Mouse (Mus musculus) hematopoietic stem cell, adult 5-6 weeks (primary cell): ENCODE measurements around the gene Iltifb. TPM values are rescaled to one million over a fixed set of nuclear protein-coding genes. Genes with fewer than 3 reads are reported as not detected.

Experiments used
- total RNA-seq: library from RNA; stranded (forward); fragments of 172-1452, 232-1000 nt; gene quantifications from 2 replicates; pipeline ENCODE4 v1.2.3, GENCODE M21; 2017

Iltifb gene
- total RNA-seq, 1 experiment from 2014 or later = not detected

Other genes with a start within 250 kb of the Iltifb start
- gene Mdm1, start 153.2 kb downstream of the Iltifb start, total RNA-seq = 26.6 and 58.0 TPM in 2 replicates
- gene Il22, start 90.1 kb downstream of the Iltifb start, total RNA-seq = not detected in 2 replicates
- 0.05 and 0.13 TPM in 2 replicates for gene Gm32717, start 54.3 kb downstream of the Iltifb start, total RNA-seq
- gene Gm32802, start 36.4 kb downstream of the Iltifb start, total RNA-seq = 0.05 and 0.13 TPM in 2 replicates
- gene Gm9040, start 31.9 kb upstream of the Iltifb start, total RNA-seq = not detected in 2 replicates
- not detected in 2 replicates for gene Gm9044, start 37.4 kb upstream of the Iltifb start, total RNA-seq
- not detected in 2 replicates for gene Gm9045, start 42.8 kb upstream of the Iltifb start, total RNA-seq
- gene Gm9046, start 48.2 kb upstream of the Iltifb start, total RNA-seq = not detected in 2 replicates
- gene Gm9048, start 53.6 kb upstream of the Iltifb start, total RNA-seq = 0.10 TPM in 1 of 2 replicates, not detected in the other
- gene Gm9049, start 59.1 kb upstream of the Iltifb start, total RNA-seq = not detected in 2 replicates
- 1.4 and 1.6 TPM in 2 replicates for gene Ifng, start 146.0 kb upstream of the Iltifb start, total RNA-seq